Mouse (Mus musculus) A20 (cell line): ENCODE measurements around the gene Sp100.

ENCODE experiments used
- DNase-seq: peaks from one replicate; pipeline ENCODE4 v3.0.0-alpha.2; 2011; ENCODE audit warnings: low read depth, low spot score

The Sp100 gene

GRCm38 (mm10) chr1:85697721-85698493 lies 48.1 kb downstream of the Sp100 start:
- peak; percentile 78 for DNase-seq

GRCm38 (mm10) chr1:85702531-85702930 lies 52.7 kb downstream of the Sp100 start:
- DNase-seq = peak; percentile 30

GRCm38 (mm10) chr1:85703245-85704186 lies 53.7 kb downstream of the Sp100 start:
- DNase-seq = peak; percentile 100

GRCm38 (mm10) chr1:85705552-85705951 lies 55.8 kb downstream of the Sp100 start:
- DNase-seq = no peak

GRCm38 (mm10) chr1:85706754-85707153 lies 57.0 kb downstream of the Sp100 start:
- DNase-seq = no peak

GRCm38 (mm10) chr1:85714501-85714900 lies 64.7 kb downstream of the Sp100 start:
- no peak for DNase-seq

- no peak for DNase-seq
These were observed 66.7 kb downstream of the Sp100 start for GRCm38 (mm10) chr1:85716447-85717027.

GRCm38 (mm10) chr1:85719049-85719448 lies 69.3 kb downstream of the Sp100 start:
- no peak for DNase-seq

- no peak for DNase-seq
These were observed 70.6 kb downstream of the Sp100 start for GRCm38 (mm10) chr1:85720220-85720893.

GRCm38 (mm10) chr1:85730471-85730870 lies 80.7 kb downstream of the Sp100 start:
- DNase-seq = no peak

- no peak for DNase-seq
These were observed 82.8 kb downstream of the Sp100 start for GRCm38 (mm10) chr1:85732581-85732980.

- DNase-seq = peak; percentile 55
These were observed 84.7 kb downstream of the Sp100 start for GRCm38 (mm10) chr1:85734511-85734910.

GRCm38 (mm10) chr1:85735463-85736123 lies 85.8 kb downstream of the Sp100 start:
- peak; percentile 94 for DNase-seq

- DNase-seq = peak; percentile 93
These were observed 86.8 kb downstream of the Sp100 start for GRCm38 (mm10) chr1:85736355-85737184.

- peak; percentile 34 for DNase-seq
These were observed 89.2 kb downstream of the Sp100 start for GRCm38 (mm10) chr1:85739000-85739399.

- DNase-seq = peak; percentile 82
These were observed 90.0 kb downstream of the Sp100 start for GRCm38 (mm10) chr1:85739819-85740218.

- DNase-seq = no peak
These were observed 91.1 kb downstream of the Sp100 start for GRCm38 (mm10) chr1:85740923-85741322.

GRCm38 (mm10) chr1:85742333-85742732 lies 92.5 kb downstream of the Sp100 start:
- peak; percentile 47 for DNase-seq

GRCm38 (mm10) chr1:85742916-85743505 lies 93.2 kb downstream of the Sp100 start:
- DNase-seq = no peak

GRCm38 (mm10) chr1:85744539-85744938 lies 94.8 kb downstream of the Sp100 start:
- DNase-seq = no peak
